Mouse (Mus musculus): ENCODE data around the gene Kirrel2. TPM values are rescaled to one million over a fixed set of nuclear protein-coding genes. Genes with fewer than 3 reads are reported as not detected.

The Kirrel2 gene
- total RNA-seq, 2 experiments from 2014 or later, result not detected

- DNase-seq, result no peak
Measured at GRCm38 (mm10) chr7:30450241-30450640, 7.2 kb downstream of the Kirrel2 start.

DNA sequence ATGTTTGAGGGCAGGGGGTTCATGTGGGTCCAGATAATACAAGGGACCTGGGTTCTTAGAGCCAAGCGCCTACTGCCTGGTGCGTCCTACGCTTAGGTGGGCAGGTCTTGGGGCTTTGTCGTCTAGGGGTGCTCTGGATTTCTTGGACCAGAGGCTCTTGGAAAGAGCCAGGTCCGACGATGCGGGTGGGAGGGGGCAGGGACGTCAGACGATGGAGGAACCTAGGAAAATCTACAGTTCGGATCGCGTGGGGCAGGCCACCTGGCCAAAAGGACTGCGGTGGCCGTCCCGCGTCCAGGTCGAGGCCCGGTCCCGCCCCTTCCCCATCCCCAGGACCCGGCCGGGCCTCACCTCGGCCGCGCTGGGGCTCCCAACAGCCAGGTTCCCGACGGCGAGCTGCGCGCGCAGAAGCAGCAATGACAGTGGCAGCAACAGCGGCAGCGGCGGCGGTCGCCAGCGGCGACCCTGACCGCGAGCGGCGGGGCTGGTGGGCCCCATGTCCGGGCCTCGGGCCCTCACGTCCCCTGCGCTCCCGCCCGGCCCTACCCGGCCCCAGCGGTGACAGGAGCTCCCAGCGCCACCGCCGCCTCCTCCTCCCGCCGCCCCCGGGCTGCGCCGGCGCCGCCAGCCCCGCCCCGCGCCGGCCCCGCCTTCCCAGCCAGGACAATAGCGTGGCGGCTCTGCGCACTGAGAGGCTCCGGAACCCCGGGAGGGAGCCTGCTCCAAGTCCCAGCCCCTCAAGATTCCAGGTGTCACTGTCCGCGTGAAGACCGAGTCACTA lies 12.3 kb downstream of the Kirrel2 start, which contains the start of gene Aplp1:
Gene Aplp1 (minus strand): TSS at position 565 of the 781 bp plus-strand sequence.
- peak; percentile 45 for DNase-seq

- no peak for DNase-seq
Measured at GRCm38 (mm10) chr7:30444154-30444970, 13.1 kb downstream of the Kirrel2 start.

DNA sequence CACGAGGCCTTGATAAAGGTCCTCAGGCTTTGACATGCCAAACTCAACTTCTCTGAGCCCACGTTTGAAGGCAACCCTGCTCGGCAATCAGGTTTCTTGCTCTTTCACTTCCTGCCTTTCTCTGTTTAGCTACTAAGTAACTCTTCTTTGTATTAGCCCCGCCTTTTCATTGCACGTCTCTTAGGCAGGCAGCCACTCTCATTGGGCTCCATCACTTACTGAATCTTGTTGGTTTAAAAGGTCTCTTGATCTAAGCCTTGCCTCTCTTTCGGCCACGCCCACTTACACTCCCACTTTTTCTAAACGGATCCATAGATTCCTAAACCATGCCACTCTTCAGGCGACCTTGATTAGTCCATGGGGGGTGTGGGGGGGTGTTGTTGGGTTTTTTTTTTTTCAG lies 13.8 kb downstream of the Kirrel2 start:
- DNase-seq, result no peak

DNA sequence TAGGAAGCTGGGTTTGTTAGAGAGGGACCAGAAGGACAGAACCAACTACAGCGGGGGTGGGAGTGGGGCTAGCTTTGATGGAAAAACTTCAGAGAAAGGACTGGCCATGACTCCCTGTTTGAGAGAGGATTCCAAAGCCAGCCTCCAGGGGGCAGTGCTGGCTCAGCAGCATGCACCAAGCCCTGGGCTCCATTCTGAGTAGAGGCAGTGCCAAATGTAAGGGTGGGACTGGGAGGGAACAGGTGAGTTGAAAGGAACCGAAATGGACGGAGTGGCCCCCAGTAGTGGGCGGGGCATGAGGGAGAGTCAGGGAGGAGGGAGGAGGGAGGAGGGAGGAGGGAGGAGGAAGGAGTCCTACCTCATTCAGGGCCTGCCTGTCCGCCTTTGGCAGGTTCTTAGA lies 16.8 kb downstream of the Kirrel2 start:
- DNase-seq, result peak; percentile 44

- no peak for DNase-seq
Measured at GRCm38 (mm10) chr7:30439734-30440133, 17.8 kb downstream of the Kirrel2 start.

DNA sequence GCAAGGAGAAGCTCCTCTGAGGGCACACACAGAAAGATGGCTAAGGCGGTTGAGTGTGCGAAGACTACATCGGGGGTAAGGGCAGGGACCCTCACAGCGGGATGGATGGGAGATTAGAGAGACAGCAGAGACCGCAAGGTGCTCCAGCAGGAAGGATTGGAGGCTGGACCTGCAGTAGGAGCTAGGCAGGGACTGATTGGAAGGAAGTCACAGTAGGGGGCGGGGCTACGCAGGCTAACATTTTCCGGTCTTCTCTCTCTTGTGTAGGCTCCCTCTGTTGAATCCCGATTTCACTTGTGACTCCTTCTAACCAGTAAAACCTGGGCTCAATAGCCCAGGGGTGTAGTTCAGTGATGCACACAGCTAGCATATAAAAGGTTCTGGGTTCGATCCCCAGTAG lies 20.6 kb downstream of the Kirrel2 start:
- no peak for DNase-seq

- DNase-seq, result no peak
Measured at GRCm38 (mm10) chr7:30435156-30435555, 22.3 kb downstream of the Kirrel2 start.

DNA sequence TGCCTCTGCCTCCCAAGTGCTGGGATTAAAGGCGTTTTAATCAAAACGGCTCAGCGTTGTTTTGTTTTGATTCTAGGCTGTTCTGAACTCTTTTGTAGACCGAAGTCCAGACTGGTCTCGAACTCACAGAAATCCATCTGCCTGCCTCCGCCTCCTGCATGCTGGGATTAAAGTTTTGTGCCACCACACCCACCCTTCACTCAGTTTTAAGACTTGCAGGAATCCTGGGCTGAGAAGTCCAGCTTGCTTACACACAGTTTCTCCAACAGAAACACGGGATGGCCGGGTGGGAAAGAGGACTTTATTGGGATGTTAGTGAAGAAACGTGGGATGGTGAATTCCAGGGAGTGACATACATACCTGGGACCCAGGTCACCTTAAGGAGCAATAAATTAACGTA lies 22.8 kb downstream of the Kirrel2 start:
- no peak for DNase-seq

DNA sequence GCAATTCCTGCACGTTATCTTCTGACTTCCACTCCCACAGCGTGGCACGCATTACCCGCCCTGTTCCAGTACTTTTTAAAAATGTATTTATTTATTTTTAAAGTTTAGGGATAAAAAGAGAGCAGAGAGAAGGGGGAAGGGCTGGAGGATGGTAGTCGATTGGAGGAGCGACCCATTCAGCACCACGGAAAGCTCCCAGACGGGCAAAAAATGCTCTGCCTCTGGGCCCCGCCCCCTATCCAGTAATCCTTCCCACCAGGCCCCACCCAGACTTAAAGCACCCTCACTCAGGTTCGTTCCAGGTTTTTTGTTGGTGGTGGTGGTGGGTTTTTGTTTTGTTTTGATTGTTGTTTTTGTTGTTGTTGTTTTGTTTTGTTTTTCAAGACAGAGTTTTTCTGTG lies 23.3 kb downstream of the Kirrel2 start:
- DNase-seq, result peak; percentile 57

DNA sequence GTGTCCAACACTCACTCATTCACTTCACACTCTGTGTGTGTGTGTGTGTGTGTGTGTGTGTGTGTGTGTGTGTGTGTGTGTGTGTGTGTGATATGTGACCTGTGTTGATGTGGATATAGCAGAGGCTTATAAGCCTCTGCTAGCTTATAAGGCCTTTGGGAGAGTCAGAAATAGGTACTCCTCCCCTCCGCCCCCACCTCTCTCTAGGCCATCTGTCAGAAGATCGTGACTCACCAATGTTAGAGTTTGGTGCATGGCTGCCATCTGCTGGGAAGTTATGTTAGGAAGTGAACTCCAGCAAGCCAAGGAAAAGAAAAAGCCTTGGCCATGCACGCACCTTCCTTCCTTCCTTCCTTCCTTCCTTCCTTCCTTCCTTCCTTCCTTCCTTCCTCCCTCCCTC lies 25.7 kb downstream of the Kirrel2 start:
- DNase-seq, result peak; percentile 50

- no peak for DNase-seq
Measured at GRCm38 (mm10) chr7:30430191-30430590, 27.3 kb downstream of the Kirrel2 start.

DNA sequence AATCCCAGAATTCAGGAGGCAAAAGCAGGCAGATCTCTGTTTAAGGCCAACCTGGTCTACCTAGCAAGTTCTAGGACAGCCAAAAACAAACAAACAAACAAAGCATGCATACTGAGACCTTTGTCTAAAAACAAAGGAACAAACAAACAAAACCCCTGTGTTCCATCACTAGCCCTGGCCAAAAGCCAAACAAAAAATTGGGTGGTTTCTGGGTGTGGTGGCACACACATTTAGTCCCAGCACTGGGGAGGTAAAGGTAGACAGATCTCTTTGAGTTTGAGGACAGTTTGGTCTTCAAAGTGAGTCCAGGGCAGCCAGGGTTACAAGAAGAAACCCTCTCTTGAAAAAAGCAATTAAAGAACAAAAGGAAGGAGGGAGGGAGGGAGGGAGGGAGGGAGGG lies 28.2 kb downstream of the Kirrel2 start:
- DNase-seq, result no peak

GRCm38 (mm10) chr7:30423071-30423641 lies 34.3 kb downstream of the Kirrel2 start:
- no peak for DNase-seq

- DNase-seq, result no peak
Measured at GRCm38 (mm10) chr7:30422560-30422959, 34.9 kb downstream of the Kirrel2 start.

GRCm38 (mm10) chr7:30421890-30422435 lies 35.5 kb downstream of the Kirrel2 start:
- peak; percentile 71 for DNase-seq

DNA sequence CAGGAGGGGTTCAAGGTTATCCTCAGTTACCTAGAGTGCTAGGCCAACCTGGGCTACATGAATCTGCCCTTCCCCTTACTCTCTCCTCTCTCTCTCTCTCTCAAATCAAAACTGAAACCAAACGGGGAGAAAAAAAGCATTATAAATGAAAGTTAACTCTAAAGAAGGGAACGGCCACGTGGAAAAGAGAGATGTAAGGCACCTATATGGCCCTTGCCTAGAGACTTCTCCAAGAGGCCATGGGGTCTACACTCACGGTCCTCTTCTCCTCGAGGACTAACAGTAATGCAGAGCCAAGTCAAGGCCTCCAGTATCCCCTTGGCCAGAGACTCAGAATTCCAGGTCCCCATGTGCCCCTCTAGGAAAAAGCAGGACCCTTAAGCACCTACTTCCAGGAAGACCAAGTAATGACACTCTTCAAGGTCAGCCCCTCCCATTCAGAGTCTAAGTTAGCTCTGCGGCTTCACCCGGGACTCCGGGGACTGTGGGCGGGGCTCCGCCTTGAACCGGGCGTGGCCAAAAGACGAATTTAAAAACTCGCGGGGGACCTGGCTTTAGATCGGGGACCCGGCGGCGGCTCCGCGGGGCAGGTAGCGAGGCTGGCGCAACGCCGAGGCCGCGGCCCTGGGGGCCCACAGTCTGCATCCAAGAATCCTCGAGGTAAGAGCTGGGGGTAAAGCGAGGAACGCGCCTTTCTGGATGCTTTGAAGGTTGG lies 36.2 kb downstream of the Kirrel2 start, which contains the start of gene Nfkbid:
Gene Nfkbid (plus strand): TSS at position 558 of the 715 bp plus-strand sequence.
- peak; percentile 44 for DNase-seq

DNA sequence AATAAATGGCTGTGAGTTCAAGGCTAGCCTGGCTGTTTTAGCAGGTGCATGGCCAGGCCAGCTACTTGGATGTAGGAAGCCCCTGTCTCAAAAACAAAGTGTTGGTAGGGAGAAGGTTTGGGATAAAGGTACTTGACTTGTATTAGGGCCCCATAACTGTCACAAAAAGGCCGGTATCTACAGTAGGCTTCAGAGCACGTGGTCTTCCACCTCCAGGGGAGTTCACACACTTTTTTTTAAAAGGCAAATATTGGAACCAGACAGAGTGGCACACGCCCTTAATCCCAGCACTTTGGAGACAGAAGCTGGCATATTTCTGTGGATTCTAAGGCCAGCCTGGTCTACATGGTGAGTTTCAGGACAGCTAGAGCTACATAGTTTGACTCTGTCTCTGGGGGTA lies 36.8 kb downstream of the Kirrel2 start:
- DNase-seq, result no peak

- DNase-seq, result no peak
Measured at GRCm38 (mm10) chr7:30419561-30420499, 37.7 kb downstream of the Kirrel2 start, which contains the start of gene Hcst. Hcst (minus strand) TSS chr7:30419854.

DNA sequence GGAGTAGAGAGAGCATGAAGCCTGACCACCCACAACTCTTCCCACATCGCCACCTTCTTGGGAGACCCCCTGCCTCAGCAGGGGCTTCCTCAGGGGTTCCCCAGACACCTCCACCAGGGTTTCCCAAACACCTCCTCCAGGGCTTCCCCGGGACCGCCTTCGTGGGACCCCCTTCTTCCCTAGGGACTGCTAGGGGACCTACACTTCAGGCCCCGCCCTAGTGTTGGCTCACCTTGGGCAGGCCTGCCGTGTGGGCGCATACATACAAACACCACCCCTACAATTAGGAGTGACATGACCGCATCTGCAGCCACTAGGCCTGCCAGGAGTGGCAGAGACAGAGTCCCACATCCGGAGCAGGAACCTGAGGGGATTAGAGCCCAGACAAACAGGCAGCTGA lies 39.6 kb downstream of the Kirrel2 start:
- no peak for DNase-seq

DNA sequence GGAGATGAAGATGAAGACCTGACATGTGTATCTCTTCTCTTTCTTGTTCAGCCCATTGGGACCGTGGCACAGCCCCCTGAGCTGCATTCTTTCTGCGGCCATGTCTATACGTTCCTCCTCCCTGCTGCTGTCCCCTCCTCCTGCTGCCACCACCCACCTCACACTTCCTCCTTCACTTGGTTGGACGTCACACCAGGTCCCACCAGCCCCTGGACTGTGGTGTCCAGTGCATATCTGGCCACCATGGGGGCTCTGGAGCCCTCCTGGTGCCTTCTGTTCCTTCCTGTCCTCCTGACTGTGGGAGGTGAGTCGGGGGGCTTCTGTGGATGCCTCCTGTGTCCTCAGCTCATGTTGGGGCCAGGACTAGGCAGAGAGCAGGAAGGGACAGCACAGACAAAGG lies 43.9 kb downstream of the Kirrel2 start, which contains the start of gene Tyrobp:
Gene Tyrobp (plus strand): TSS at position 165 of the 400 bp plus-strand sequence.
- DNase-seq, result no peak
